Mouse (Mus musculus): ENCODE results near the gene Bmt2.

Gene Bmt2

DNA sequence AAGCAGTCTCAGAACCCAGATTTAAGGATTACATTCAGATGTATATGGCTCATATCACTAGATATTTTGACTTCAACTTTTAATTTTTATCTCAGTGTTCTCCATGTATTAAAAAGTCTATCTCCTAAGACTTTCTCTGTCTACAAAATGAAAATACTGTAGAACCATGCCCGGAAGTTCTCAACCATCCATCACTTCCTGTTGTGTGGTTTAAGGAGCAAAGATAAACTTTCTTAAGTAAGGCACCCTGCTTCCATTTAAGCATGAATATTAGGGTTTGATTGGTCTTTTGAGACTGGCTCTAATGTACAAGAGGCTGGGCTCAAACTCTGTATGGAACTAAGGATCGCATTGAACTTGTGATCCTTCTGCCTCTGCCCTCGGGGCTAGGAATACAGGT lies 63.2 kb downstream of the Bmt2 start:
- DNase-seq = no peak

DNA sequence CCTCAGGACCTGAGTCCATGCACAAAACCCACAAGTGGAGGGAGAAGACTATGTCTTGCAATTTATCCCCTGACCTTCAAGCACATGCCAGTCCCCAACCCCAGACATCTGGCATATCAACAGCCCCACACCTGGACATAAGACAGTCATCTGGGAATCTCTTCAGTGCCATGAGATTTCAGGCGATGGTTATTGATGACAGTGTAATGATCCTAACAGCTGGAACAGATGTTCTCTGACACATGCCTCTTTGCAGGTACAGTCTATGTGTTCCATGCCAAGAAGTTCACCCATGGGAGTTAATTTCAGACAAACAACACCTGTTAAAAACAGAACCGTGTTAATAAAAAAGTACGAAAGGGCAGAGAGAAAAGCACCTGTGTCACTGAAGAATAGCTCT lies 64.1 kb downstream of the Bmt2 start:
- no peak for DNase-seq

DNA sequence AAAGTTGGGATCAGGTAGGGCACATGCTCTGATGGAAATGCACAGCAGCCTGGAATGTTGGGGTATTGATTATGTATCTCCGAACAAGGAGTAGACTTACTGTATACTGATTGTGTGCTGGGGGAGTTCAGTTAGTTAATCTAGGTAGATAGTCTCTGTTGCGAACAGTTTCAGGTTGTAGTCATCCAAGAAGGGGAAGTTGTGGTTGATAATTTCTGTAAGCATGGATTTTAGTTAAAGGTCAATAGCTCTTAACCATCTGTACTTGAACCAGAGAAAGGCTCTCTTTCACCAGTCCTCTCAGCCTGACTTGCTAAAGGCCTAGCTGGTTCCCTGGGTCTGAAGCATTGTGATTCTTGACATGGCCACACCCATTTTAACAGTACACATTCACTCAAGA lies 66.9 kb downstream of the Bmt2 start:
- DNase-seq = no peak

- DNase-seq = no peak
Observed at GRCm38 (mm10) chr6:13609353-13610140, 68.2 kb downstream of the Bmt2 start.

- peak; percentile 97 for DNase-seq
Observed at GRCm38 (mm10) chr6:13607621-13608493, 69.9 kb downstream of the Bmt2 start, which contains the start of gene Tmem168. TSS of gene Tmem168 (minus strand) at chr6:13608100.

DNA sequence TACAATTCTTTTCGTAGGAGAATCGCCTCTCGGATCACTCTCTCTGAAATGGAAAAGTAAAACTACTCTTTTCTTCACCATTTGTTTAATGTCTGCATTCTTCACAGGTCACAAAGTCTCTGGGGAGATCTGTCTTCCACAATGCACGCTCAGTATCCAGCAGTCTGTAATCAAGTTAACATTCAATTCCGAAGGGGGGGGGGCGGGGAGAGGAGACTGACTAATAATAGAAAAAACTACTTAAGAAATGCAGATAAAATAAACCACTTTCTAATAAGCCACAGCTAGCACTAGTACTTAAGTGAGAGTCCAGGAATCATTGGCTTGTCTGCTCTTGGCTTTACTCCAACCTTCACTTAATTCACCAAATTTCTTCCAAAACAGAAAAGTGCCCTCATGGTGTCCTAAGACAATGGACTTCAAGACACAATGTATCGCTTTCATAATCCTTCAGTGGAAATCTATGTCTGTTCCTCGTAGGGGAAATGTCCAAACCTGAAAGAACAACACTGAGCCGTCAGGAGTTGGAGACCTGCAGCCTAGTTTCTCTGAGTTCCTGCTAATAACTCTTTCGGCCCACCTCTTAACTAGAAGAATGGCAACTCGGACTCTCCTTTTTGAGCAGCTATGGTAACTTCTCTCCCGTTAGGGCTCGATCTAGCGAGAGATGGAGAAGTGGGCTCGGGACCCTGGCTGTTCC lies 70.7 kb downstream of the Bmt2 start:
- no peak for DNase-seq

GRCm38 (mm10) chr6:13606394-13606793 lies 71.4 kb downstream of the Bmt2 start:
- no peak for DNase-seq

GRCm38 (mm10) chr6:13603134-13603533 lies 74.6 kb downstream of the Bmt2 start:
- no peak for DNase-seq

DNA sequence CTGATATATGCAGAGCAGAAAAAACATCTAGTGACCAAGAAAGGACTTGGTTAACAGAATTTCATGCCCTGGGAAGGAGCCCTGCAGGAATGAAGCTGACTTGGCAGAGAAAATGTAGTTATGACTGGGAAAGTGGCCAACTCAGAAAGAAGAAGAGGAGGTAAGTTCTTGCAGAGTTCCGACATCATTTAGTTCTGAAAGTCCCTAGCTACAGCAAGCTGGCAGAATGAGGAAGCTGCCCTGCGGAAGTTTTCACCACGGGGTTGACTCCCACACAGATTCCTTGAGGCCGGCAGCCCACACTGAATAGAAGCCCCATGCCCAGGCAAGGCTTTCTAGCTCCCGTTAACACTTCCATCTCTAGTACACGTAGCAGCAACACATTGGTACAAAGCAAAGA lies 76.2 kb downstream of the Bmt2 start:
- DNase-seq = peak; percentile 38

DNA sequence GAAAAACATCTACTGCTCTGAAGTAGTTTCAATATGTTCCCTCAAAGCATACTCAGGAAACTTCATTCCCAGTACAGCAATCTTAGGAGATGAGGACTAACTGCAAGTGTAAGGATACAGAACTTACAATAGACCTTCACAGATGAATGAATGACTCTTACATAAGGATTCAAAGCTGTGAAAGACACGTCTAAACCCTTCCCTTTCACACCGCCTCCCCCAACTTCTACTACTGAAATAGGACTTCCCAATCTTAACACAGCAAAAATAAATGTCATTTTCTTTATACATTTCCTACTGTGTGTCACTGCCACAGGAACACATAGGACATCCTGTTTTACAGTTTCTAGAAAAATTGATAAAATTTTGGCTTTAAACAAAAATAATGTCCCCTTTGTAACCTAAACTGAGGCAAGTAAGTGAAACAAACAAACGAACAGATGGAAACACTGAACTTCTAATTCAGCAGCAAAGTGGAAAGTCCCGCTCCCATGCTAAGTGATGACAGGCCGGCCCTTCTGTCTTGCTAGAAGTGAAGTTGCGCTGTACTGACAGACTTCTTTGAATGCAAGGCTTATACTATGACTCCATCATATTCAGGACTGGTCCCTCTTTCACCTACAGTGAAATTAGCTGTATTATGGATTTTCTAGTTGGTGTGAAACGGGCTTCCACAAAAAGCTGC lies 79.4 kb downstream of the Bmt2 start:
- DNase-seq = no peak

GRCm38 (mm10) chr6:13592729-13593345 lies 84.9 kb downstream of the Bmt2 start:
- DNase-seq = no peak

DNA sequence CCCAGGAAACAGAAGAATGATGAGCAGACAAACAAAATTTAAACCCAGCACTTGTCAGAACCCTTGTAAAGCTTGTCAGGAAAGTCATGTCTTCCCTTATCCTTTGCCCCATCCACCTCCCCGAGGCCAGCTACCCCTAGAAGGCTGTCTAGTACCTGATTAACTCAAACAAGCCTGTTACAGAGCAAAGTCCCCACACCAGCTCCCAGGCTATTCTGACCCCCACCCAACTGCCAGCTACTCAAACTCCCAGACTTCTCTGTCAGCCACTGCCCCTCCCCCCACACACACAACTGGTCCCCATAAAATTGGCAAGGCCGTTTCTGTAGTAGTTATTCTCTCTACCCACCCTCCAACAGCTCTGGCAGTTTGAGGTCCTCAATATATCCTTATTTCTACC lies 91.2 kb downstream of the Bmt2 start:
- DNase-seq = no peak

DNA sequence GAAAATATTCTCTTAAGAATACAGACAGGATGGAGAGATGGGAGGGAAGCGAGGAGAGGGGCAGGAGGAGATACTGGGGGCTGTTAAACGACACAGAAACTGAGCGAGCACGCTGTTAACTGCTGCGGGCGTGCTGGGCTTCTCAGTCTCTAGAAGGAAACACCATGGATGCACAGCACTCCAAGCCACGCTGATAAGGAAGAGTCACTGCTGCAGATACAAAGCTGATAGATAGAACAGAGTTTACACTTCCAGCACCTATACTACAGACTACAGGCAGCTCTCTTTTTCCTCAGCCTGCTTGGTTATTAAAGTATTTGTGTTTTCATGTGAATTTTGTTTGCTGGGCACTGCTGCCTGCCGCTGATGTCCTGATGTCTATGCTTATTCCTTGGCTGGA lies 91.6 kb downstream of the Bmt2 start:
- DNase-seq = no peak

DNA sequence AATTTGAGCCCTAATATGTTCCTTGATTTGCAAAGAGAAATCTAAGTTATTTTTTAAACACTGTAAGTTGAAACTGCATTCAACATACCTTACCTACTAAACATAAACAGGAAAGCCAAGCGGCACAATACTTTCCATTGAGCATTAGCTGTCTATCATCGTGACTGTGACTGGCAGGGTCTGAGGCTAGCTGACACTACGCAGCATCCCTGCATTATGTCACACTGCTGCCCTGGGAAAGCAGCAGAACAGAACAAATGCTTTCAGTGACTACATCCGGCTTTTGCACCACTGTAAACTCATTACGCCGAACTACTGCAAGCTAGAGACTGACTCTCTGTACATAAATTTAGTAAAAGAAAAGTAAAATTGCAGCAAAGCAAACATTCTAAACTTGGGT lies 93.0 kb downstream of the Bmt2 start:
- no peak for DNase-seq

- DNase-seq = no peak
Observed at GRCm38 (mm10) chr6:13582075-13582474, 95.7 kb downstream of the Bmt2 start.
